Mouse (Mus musculus): Measurements from ENCODE around the gene Trarg1.

- no peak for TF ChIP-seq CTCF (IDR thresholded peaks at IDR 0.05; ENCODE audit: extremely low read depth, insufficient read depth, insufficient read length, insufficient replicate concordance)
- no peak for TF ChIP-seq POLR2A (IDR thresholded peaks at IDR 0.05; ENCODE audit: low read depth, low read length)
Measured at GRCm38 (mm10) chr11:76717000-76717399, 37.4 kb downstream of the Trarg1 start.

All from spleen, adult 2 months (tissue).